Mouse (Mus musculus) urinary bladder, postnatal 0 days (tissue): ENCODE data around the gene Mien1. TPM values are rescaled to one million over a fixed set of nuclear protein-coding genes. Genes with fewer than 3 reads are reported as not detected.

Experiments
- polyA plus RNA-seq: library from polyadenylated mRNA; unstranded; fragments of >200 nt; fragmentation: Nextera tagmentation; extraction: Ambion mirVana; gene quantifications from 2 replicates; pipeline ENCODE4 v1.2.1, GENCODE M21; 2015

Gene Mien1
- 68.4 and 69.1 TPM in 2 replicates for polyA plus RNA-seq

DNA sequence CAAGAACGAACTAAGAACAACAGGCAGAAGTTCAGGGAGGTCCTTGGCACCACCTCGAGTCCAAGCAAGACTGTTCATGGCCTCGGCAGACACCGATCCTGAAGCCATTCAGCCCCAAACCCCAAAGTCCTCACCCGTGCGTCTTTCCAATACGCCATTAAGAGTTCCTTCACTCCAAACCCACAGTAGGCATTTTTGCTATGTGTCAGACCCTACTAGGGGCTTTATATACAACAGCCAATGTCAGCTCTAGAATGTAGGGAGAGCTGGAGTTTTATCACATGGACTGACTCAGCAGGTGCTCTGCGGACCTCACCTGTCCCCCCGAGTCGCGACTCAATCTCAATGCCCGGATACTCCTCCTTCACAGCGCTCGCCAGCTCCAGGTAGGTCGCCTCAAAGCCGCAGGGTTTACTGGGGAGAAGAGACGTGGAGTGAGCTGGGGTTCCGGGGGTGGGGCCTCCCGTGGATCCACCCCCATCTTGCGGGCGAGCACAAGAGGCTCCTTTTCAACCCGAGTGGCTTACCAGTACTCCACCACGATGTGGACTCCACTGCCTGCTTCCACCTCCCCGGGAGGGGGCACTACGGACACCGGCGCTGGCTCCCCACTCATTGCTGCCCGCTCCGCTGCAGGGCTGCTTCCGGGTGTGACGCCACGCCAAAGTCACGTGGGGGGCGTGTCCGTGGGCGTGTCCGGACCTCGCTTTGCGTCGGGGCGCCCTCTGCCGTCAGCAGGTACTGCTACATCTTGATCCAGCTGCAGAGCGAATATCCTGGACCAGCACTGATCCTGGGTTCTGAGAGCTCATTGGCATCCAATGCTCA is at the start of gene Mien1:
Gene Mien1, minus strand, starts transcription at position 661 of the 828 bp plus-strand sequence.

DNA sequence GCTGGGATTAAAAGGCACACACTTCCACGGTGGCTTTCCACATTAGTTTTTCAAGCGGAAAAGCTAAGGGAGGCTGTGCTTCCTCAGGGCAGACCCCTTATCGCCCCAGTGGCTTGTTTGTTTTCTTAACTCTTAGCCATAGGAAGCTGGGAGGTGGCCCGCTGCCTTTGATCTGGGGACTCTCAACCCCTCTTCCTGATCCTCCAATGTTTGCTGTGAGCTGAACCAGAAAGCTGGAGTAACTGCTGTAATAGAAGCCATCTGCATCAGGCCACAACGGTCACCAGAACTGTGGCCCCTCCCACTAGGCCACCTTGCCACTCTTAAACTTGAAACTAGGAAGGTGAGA is 7.4 kb upstream of the Mien1 start, which contains the start of gene Grb7:
Gene Grb7, plus strand, starts transcription at position 182 of the 349 bp plus-strand sequence.

DNA sequence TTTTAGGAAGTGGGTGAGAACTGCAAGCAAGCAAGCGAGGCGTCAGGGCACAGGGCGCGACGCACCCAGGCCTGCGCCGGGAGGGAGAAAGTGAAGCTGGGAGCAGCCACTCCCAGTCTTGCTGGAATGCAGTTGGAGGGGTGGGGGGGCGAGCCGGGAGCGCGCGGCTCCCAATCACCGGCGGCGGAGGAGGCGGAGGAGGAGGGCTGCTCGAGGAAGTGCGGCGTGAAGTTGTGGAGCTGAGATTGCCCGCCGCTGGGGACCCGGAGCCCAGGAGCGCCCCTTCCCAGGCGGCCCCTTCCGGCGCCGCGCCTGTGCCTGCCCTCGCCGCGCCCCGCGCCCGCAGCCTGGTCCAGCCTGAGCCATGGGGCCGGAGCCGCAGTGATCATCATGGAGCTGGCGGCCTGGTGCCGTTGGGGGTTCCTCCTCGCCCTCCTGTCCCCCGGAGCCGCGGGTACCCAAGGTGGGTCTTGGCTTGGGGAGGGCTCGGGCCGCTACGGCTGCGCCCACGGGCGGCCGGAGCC is 26.5 kb downstream of the Mien1 start, which contains the start of gene Erbb2:
Gene Erbb2, plus strand, starts transcription at position 198 of the 524 bp plus-strand sequence.

DNA sequence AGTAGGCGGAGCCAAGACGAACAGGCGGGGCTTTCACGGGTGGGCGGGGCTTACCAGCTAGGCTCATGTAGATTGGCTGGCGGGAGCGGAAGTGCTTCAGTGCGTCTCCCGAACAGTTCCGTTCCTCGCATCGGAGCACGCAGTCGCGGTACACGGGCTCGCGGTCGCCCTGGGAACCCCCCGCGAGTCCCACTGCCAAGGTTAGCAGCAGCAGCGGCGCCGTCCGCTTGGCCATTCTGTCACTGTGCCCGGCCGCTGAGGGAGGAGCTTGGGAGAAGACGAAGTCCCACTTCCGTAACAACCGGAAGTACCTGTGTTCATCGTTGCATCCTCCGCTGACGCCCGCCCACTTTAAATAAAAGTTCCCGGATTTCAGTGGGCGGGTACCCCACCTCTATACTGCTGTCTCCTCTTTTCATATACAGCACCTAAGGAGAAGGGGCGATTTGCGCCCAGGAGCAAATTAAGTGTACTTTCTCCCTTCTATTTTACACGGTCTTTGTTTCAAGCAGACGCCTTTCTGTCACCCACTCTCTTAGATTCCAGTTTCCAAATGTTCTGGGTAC is 38.5 kb downstream of the Mien1 start, which contains the start of gene Pgap3:
Gene Pgap3, minus strand, starts transcription at position 330 of the 566 bp plus-strand sequence.

Other genes with a start within 250 kb of the Mien1 start
- 25.0 and 28.0 TPM in 2 replicates for gene Med1, start 245.7 kb downstream of the Mien1 start, polyA plus RNA-seq
- gene Cdk12, start 235.9 kb downstream of the Mien1 start, polyA plus RNA-seq: 4.1 and 4.5 TPM in 2 replicates
- gene Neurod2, start 109.3 kb downstream of the Mien1 start, polyA plus RNA-seq: not detected in 2 replicates
- 0.11 TPM in 1 of 2 replicates, not detected in the other for gene Ppp1r1b, start 90.6 kb downstream of the Mien1 start, polyA plus RNA-seq
- 14.5 and 18.6 TPM in 2 replicates for gene Stard3, start 80.6 kb downstream of the Mien1 start, polyA plus RNA-seq
- 0.17 TPM in 1 of 2 replicates, not detected in the other for gene Tcap, start 55.2 kb downstream of the Mien1 start, polyA plus RNA-seq
- not detected in 2 replicates for gene Pnmt, start 52.5 kb downstream of the Mien1 start, polyA plus RNA-seq
- 4.9 and 5.2 TPM in 2 replicates for gene Pgap3, start 38.5 kb downstream of the Mien1 start, polyA plus RNA-seq
- gene Erbb2, start 26.5 kb downstream of the Mien1 start, polyA plus RNA-seq: 19.6 and 20.7 TPM in 2 replicates
- gene Grb7, start 7.4 kb upstream of the Mien1 start, polyA plus RNA-seq: 18.8 and 21.9 TPM in 2 replicates
- 2.3 and 2.8 TPM in 2 replicates for gene Ikzf3, start 107.0 kb upstream of the Mien1 start, polyA plus RNA-seq
- gene Zpbp2, start 112.1 kb upstream of the Mien1 start, polyA plus RNA-seq: 0.16 and 0.56 TPM in 2 replicates
- gene Ormdl3, start 148.4 kb upstream of the Mien1 start, polyA plus RNA-seq: 49.1 and 50.2 TPM in 2 replicates
- gene Lrrc3c, start 159.3 kb upstream of the Mien1 start, polyA plus RNA-seq: not detected in 2 replicates
- gene Gm12355, start 186.7 kb upstream of the Mien1 start, polyA plus RNA-seq: 0.51 and 0.59 TPM in 2 replicates
- gene Gsdma3, start 187.4 kb upstream of the Mien1 start, polyA plus RNA-seq: not detected in 2 replicates
- gene Gsdma2, start 207.8 kb upstream of the Mien1 start, polyA plus RNA-seq: not detected in 2 replicates
- gene Gsdma, start 225.4 kb upstream of the Mien1 start, polyA plus RNA-seq: 2.4 and 2.8 TPM in 2 replicates
- gene Psmd3, start 243.6 kb upstream of the Mien1 start, polyA plus RNA-seq: 117 and 120 TPM in 2 replicates